Mouse (Mus musculus): Measurements from ENCODE around the gene Gm5483.
"Not testable (repeated sequence)": the region's sequence is repeated elsewhere in the genome, so short reads cannot be mapped to it uniquely, and the experiment has no call there.

- TF ChIP-seq CTCF (IDR thresholded peaks at IDR 0.05); POLR2A (IDR thresholded peaks at IDR 0.05; ENCODE audit: insufficient read depth, low read depth, low read length); EP300 (IDR thresholded peaks at IDR 0.05; ENCODE audit: insufficient read depth, low read depth, low read length): not testable (repeated sequence)
Observed at GRCm38 (mm10) chr16:36167841-36168240, 16.2 kb upstream of the Gm5483 start.

Data from heart, adult 2 months (tissue).